Mouse (Mus musculus) hindbrain, embryonic 10.5 days (tissue): ENCODE measurements around the gene Ager. TPM values are rescaled to one million over a fixed set of nuclear protein-coding genes. Genes with fewer than 3 reads are reported as not detected.

Experiments
- DNase-seq: peaks from one replicate; pipeline ENCODE4 v3.0.0-alpha.2; 2017; ENCODE audit warnings: low spot score
- H3K27ac ChIP-seq: fragments of 300-500 bp; sonication (generic); 2 replicates; pipeline ENCODE4 v1.5.1; 2016; ENCODE audit warnings: mild to moderate bottlenecking, moderate library complexity
- H3K27me3 ChIP-seq: fragments of 300-500 bp; sonication (generic); 2 replicates; pipeline ENCODE4 v1.6.1; 2016; ENCODE audit warnings: mild to moderate bottlenecking; ENCODE audit not compliant: poor library complexity, insufficient read depth, severe bottlenecking
- H3K36me3 ChIP-seq: fragments of 300-500 bp; sonication (generic); 2 replicates; pipeline ENCODE4 v1.6.1; 2016; ENCODE audit warnings: mild to moderate bottlenecking, moderate library complexity
- H3K4me1 ChIP-seq: fragments of 300-500 bp; sonication (generic); replicated peaks from 2 replicates; pipeline ENCODE4 v1.6.1; 2016; ENCODE audit warnings: mild to moderate bottlenecking
- H3K4me3 ChIP-seq: fragments of 300-500 bp; sonication (generic); 2 replicates; pipeline ENCODE4 v1.5.1; 2016; ENCODE audit warnings: mild to moderate bottlenecking, moderate library complexity
- H3K9me3 ChIP-seq: fragments of 300-500 bp; sonication (generic); 2 replicates; pipeline ENCODE4 v1.6.1; 2016; ENCODE audit warnings: mild to moderate bottlenecking, moderate library complexity
- WGBS: fragments of 180-500 bp; shearing (Covaris S2); methylation state at CpG from one replicate; pipeline ENCODE4 v1.1.7; 2016; 5-methylcytosine and 5-hydroxymethylcytosine counted together
- polyA plus RNA-seq: library from polyadenylated mRNA; unstranded; fragments of >200 nt; fragmentation: Nextera tagmentation; extraction: Ambion mirVana; gene quantifications from 2 replicates; pipeline ENCODE4 v1.2.1, GENCODE M21; 2016

Gene Ager
- polyA plus RNA-seq, 1 experiment from 2014 or later: 2.0 TPM

DNA sequence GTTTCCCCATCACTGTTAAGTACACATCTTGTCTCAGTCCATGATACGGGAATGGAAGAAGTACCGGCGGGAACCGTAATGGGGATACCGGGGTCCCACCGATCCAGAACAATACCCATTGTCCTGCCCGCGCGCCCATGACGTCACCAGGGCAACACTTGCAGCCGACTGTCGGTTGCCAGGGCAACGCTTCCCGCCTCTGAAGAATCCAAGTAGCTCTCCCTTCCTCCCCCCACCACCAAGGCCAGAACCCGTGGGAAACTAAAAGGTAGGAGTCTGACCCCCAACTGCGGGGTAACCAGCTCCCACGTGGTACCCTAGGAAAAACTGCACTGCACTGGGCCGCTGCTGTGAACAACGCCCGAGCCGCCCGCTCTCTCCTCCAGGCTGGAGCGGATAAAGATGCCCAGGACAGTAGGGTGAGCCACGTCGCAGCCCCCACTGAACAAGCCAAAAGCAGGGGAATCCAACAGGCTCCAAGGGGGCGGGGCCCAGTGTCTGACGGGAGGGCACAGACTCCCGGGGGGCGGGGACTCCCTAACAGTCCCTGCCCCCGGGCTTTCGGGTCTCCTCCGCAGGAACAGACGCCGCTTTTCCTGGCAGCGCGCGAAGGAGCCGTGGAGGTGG is 10.8 kb upstream of the Ager start:
- under 1% methylated on average over 38 of the region's 38 CpGs for WGBS

DNA sequence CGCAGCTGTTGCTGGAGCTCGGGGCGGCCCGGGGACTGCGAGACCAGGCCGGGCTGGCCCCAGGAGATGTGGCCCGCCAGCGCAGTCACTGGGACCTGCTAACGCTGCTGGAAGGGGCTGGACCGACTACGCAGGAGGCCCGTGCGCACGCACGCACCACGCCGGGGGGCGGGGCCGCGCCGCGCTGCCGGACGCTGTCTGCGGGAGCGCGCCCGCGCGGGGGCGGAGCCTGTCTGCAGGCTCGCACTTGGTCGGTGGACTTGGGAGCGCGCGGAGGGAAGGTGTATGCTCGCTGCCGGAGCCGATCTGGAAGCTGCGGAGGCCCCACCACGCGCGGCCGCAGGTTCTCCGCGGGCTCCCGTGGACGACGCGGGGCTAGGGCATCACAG is 10.2 kb upstream of the Ager start:
- Histone ChIP-seq H3K4me1 (peaks cover 87% of the 10 kb centered on the region), H3K36me3 (no peaks in the 10 kb centered on the region), H3K27me3 (no peaks in the 10 kb centered on the region), H3K9me3 (no peaks in the 10 kb centered on the region), H3K4me3 (peak overlapping the region; percentile 67), H3K27ac (peak overlapping the region; percentile 98)
- peak; percentile 96 for DNase-seq
- under 1% methylated on average over 50 of the region's 50 CpGs for WGBS

More for the DNA sequence above, 10.8 kb upstream of the Ager start:
- H3K36me3 ChIP-seq: no peaks in the 10 kb centered on the region
- H3K4me1 ChIP-seq: peaks cover 87% of the 10 kb centered on the region
- H3K27me3 ChIP-seq: no peaks in the 10 kb centered on the region
- H3K9me3 ChIP-seq: no peaks in the 10 kb centered on the region
- H3K4me3 ChIP-seq: peak overlapping the region; percentile 67
- H3K27ac ChIP-seq: peak overlapping the region; percentile 98
- peak; percentile 95 for DNase-seq

GRCm38 (mm10) chr17:34587814-34588213 is 9.8 kb upstream of the Ager start:
- 3% methylated on average over 19 of the region's 19 CpGs for WGBS
- Histone ChIP-seq H3K27ac (peak overlapping the region; percentile 98), H3K36me3 (no peaks in the 10 kb centered on the region), H3K9me3 (no peaks in the 10 kb centered on the region), H3K4me1 (peaks cover 89% of the 10 kb centered on the region), H3K4me3 (peak overlapping the region; percentile 67), H3K27me3 (no peaks in the 10 kb centered on the region)
- DNase-seq: no peak

GRCm38 (mm10) chr17:34588767-34589166 is 8.9 kb upstream of the Ager start:
- Histone ChIP-seq H3K36me3 (0 out of 2 replicates have a peak, but pooled peaks cover 2% of the 10 kb centered on the region), H3K9me3 (no peaks in the 10 kb centered on the region), H3K4me1 (peaks cover 90% of the 10 kb centered on the region), H3K4me3 (peak overlapping the region; percentile 67), H3K27me3 (no peaks in the 10 kb centered on the region), H3K27ac (peak overlapping the region; percentile 99)
- no peak for DNase-seq
- WGBS: 70% methylated on average over 3 of the region's 3 CpGs

- Histone ChIP-seq H3K9me3 (no peaks in the 10 kb centered on the region), H3K27ac (peak overlapping the region; percentile 99), H3K4me1 (peaks cover 94% of the 10 kb centered on the region), H3K4me3 (peak overlapping the region; percentile 87), H3K27me3 (no peaks in the 10 kb centered on the region), H3K36me3 (peaks cover 6% of the 10 kb centered on the region)
- DNase-seq: no peak
- 51% methylated on average over 7 of the region's 7 CpGs for WGBS
Measured at GRCm38 (mm10) chr17:34589206-34589605, 8.5 kb upstream of the Ager start.

DNA sequence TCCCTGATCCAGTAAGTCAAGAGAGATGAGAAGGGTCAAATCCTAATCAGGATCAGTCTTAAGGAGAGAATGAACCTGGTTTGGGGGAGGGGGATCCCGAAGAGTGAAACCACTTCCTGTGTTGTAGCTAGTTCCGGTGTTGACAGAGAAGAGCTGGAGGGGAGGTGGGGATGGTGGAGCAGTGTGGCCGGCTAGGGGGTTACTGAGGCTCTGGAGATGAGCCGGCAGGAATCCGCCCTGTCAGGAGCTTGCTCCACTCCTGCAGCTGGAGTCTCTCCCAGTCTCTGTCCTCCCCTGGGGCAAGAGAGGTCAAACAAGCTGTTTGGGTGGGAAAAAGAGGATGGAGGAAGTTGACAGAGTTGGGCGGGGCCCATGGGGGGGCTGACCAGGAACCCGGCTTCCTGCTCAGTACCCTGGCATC is 8.0 kb upstream of the Ager start, which contains the start of gene Gpsm3:
Gene Gpsm3 (plus strand): TSS at position 126 of the 421 bp plus-strand sequence.
- Histone ChIP-seq H3K4me3 (peak within 1 kb of the TSS; percentile 87), H3K4me1 (peaks cover 96% of the 10 kb centered on the region), H3K9me3 (no peaks in the 10 kb centered on the region), H3K27ac (peak within 1 kb of the TSS; percentile 99), H3K36me3 (peaks cover 11% of the 10 kb centered on the region), H3K27me3 (no peaks in the 10 kb centered on the region)
- 19% methylated on average over 7 of the region's 7 CpGs for WGBS
- DNase-seq: no peak

DNA sequence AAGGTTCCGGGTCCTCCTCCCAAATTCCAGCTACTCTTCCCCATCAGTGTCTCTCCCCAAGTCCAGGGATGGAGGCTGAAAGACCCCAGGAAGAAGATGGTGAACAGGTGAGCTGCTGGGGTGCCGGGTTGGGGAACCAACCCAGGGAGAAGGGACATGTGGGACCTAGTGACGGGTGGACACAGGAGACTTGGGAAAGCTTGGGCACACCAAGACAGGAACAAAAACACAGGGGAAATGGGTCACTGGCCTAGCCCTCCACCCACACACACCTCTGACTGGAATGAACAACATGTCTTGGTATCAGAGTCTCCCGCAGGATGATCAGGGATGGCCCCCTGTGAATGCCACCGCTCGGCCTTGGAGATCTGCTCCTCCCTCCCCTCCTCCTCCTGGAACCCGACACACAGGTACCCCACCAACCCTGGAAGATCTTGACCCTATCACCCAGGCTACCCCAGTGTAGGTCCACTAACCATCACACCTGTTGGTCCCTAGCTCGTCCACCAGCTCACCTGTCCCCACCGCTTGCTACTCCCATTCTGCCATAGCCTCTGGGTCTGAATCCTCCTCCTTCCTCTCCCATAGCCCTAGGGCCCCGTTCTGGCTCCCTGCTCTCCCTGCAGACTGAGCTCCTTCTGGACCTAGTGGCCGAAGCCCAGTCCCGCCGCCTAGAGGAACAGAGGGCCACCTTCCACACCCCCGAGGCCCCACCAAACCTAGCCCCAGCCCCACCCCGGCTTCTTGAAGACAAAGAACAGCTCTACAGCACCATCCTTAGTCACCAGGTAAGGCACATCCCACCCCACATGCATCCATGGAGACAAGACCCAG is 7.3 kb upstream of the Ager start:
- WGBS: 65% methylated on average over 15 of the region's 15 CpGs
- Histone ChIP-seq H3K27ac (peak overlapping the region; percentile 99), H3K9me3 (no peaks in the 10 kb centered on the region), H3K27me3 (no peaks in the 10 kb centered on the region), H3K36me3 (peaks cover 18% of the 10 kb centered on the region), H3K4me3 (peak overlapping the region; percentile 87), H3K4me1 (peaks cover 96% of the 10 kb centered on the region)
- no peak for DNase-seq

GRCm38 (mm10) chr17:34591029-34591993 is 6.4 kb upstream of the Ager start, which contains the start of gene Pbx2:
TSS of gene Pbx2 (plus strand) at chr17:34591266.
- Histone ChIP-seq H3K4me3 (peak within 1 kb of the TSS; percentile 87), H3K27me3 (no peaks in the 10 kb centered on the region), H3K4me1 (peaks cover 96% of the 10 kb centered on the region), H3K9me3 (no peaks in the 10 kb centered on the region), H3K36me3 (peaks cover 27% of the 10 kb centered on the region), H3K27ac (peak within 1 kb of the TSS; percentile 99)
- DNase-seq: peak; percentile 80
- WGBS: 2% methylated on average over 21 of the region's 21 CpGs

DNA sequence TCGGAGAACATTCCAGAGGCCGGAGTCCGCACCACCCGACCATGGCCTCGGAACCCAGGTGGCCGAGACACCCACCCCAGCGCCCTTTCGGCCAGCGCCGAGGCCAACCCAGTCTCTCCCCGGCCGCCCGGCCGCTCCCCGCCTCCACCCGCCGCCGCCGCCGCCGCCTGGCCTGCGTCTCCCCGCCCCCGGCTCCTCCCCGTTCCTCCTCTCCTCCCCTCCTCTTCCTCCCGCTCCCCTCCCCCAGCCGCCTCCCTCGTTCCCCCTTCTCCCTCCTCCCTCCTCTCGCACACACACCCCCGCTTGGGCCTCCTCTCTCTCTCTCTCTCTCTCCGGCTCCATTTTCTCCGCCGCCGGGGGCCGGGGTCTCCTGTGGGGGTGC is 5.7 kb upstream of the Ager start:
- peaks cover 34% of the 10 kb centered on the region for H3K36me3 ChIP-seq
- peak; percentile 92 for DNase-seq
- no peaks in the 10 kb centered on the region for H3K27me3 ChIP-seq
- peak overlapping the region; percentile 99 for H3K27ac ChIP-seq
- peaks cover 98% of the 10 kb centered on the region for H3K4me1 ChIP-seq
- no peaks in the 10 kb centered on the region for H3K9me3 ChIP-seq
- peak overlapping the region; percentile 87 for H3K4me3 ChIP-seq
- 1% methylated on average over 35 of the region's 35 CpGs for WGBS

DNA sequence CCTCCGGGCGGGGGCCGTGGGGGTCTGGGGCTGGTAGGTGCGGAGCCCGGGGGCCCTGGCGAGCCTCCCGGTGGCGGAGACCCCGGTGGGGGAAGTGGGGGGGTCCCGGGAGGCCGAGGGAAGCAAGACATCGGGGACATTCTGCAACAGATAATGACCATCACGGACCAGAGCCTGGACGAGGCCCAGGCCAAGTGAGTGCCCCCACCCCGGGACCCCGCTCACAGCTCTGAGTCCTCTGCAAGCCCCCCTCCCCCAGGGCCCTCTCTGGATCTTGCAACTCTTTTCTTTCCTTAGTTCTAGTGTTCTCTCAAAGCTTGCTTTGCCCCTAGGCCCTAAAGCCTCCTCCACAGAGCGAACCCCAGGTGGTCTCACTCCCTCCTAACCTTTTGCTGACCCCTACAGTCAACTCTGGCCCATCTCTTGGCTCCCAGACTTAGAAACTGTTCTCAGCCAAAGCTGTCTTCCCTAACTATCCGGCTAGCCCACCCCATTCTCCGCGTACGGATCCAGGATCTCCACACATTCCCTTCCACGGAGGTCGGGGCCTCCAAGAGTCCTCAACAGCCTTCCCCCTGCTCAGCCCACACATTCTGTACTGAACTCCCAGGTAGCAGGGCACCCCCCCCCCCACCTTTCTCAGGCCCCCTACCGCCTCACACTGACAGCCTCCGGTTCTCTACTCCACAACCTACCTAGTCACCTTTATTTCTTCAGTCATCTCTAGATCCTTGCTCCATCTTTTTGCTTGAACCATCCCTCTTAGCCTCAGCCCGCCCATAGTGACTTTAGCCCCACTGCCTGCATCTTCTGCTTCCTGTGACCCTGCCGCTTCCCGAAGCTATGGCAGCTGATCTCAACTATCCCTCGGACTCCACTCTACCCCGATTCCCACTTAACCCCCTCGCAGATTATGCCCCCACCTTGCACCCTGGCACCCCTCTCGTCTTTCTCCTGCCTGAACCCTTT is 4.8 kb upstream of the Ager start:
- H3K27me3 ChIP-seq: no peaks in the 10 kb centered on the region
- H3K36me3 ChIP-seq: peaks cover 34% of the 10 kb centered on the region
- H3K4me1 ChIP-seq: peaks cover 96% of the 10 kb centered on the region
- H3K4me3 ChIP-seq: peak overlapping the region; percentile 87
- WGBS: under 1% methylated on average over 32 of the region's 32 CpGs
- H3K27ac ChIP-seq: peak overlapping the region; percentile 99
- DNase-seq: peak; percentile 63
- no peaks in the 10 kb centered on the region for H3K9me3 ChIP-seq

DNA sequence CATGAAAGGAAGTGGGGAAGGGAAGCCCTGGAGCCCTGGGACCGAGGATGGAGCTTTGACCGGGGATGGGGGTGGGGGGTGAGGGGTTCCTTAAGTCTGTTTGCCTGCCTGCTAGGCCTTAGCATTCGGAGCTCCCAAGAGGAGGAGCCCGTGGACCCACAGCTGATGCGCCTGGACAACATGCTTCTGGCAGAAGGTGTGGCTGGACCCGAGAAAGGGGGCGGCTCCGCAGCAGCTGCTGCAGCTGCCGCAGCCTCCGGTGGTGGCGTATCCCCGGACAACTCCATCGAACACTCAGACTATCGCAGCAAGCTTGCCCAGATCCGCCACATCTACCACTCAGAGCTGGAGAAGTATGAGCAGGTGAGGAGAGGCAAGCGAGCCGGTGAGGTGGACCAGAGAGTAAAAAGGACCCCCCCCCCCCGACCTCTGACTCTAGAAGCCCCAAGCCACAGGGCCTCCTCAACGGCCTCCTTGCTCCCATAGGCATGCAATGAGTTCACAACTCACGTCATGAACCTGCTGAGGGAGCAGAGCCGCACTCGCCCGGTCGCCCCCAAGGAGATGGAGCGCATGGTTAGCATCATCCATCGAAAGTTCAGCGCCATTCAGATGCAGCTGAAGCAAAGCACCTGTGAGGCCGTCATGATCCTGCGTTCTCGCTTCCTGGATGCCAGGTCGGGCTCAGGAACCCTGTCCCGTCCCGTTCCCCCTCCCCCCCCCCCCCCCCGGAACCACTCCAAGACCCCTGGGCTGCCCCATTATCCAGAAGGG is 3.7 kb upstream of the Ager start:
- Histone ChIP-seq H3K4me3 (peak overlapping the region; percentile 87), H3K4me1 (peaks cover 93% of the 10 kb centered on the region), H3K9me3 (no peaks in the 10 kb centered on the region), H3K36me3 (peaks cover 34% of the 10 kb centered on the region), H3K27me3 (no peaks in the 10 kb centered on the region), H3K27ac (peak overlapping the region; percentile 99)
- WGBS: 56% methylated on average over 34 of the region's 34 CpGs
- peak; percentile 53 for DNase-seq
